Mouse (Mus musculus): ENCODE data around the gene Tent5a.

GRCm38 (mm10) chr9:85274114-85274513 lies 53.0 kb downstream of the Tent5a start:
- TF ChIP-seq POLR2A (IDR thresholded peaks at IDR 0.05; ENCODE audit: insufficient read length, low read depth) (no peak), REST (IDR thresholded peaks at IDR 0.05; ENCODE audit: insufficient read depth, insufficient read length) (no peak), CEBPB (IDR thresholded peaks at IDR 0.05; ENCODE audit: insufficient read depth, poor library complexity, severe bottlenecking) (peak; percentile 58; the same call in 1 of the 2 replicates), POLR2AphosphoS2 (IDR thresholded peaks at IDR 0.05; ENCODE audit: insufficient read length, low read depth) (no peak), MYOD1 (IDR thresholded peaks at IDR 0.05; ENCODE audit: control insufficient read depth in 1 of 3, insufficient read length in 2 of 3, low read depth in 2 of 3) (no peak), MAX (IDR thresholded peaks at IDR 0.05; ENCODE audit: low read depth) (no peak), E2F4 (IDR thresholded peaks at IDR 0.05; ENCODE audit: insufficient read depth) (no peak), USF1 (IDR thresholded peaks at IDR 0.05; ENCODE audit: low read depth) (peak; percentile 30), TCF12 (IDR thresholded peaks at IDR 0.05; ENCODE audit: insufficient read depth, poor library complexity, severe bottlenecking) (no peak), TCF3 (IDR thresholded peaks at IDR 0.05; ENCODE audit: insufficient read length, low read depth) (no peak)

All from myocyte (in vitro differentiated cells).